Mouse (Mus musculus) monocyte, adult 2 months (primary cell): Measurements from ENCODE around the gene Hoxb1.

ENCODE experiments used
- DNase-seq, 2 experiments: peaks; one replicate each; pipeline ENCODE4 v3.0.0; 2022; ENCODE audit warnings: low spot score in 2 of 2, low read depth in 1 of 2

Gene Hoxb1

GRCm38 (mm10) chr11:96333241-96334001, 32.1 kb upstream of the Hoxb1 start:
- DNase-seq, result no peak

- DNase-seq, result no peak
Observed at GRCm38 (mm10) chr11:96334002-96334364, 31.6 kb upstream of the Hoxb1 start.

- DNase-seq, result no peak
Observed at GRCm38 (mm10) chr11:96334998-96335397, 30.6 kb upstream of the Hoxb1 start.

GRCm38 (mm10) chr11:96336597-96336996, 29.0 kb upstream of the Hoxb1 start:
- no peak for DNase-seq

GRCm38 (mm10) chr11:96337026-96337425, 28.5 kb upstream of the Hoxb1 start:
- no peak for DNase-seq

- DNase-seq, result no peak
Observed at GRCm38 (mm10) chr11:96338957-96339855, 26.3 kb upstream of the Hoxb1 start.

- DNase-seq, result no peak
Observed at GRCm38 (mm10) chr11:96340698-96341365, 24.7 kb upstream of the Hoxb1 start.

GRCm38 (mm10) chr11:96341701-96342575, 23.6 kb upstream of the Hoxb1 start:
- no peak for DNase-seq

GRCm38 (mm10) chr11:96342576-96342930, 23.0 kb upstream of the Hoxb1 start:
- no peak for DNase-seq

GRCm38 (mm10) chr11:96343206-96343745, 22.3 kb upstream of the Hoxb1 start:
- no peak for DNase-seq

- DNase-seq, result no peak
Observed at GRCm38 (mm10) chr11:96344061-96344877, 21.3 kb upstream of the Hoxb1 start.

GRCm38 (mm10) chr11:96344878-96345159, 20.7 kb upstream of the Hoxb1 start:
- DNase-seq, result no peak

GRCm38 (mm10) chr11:96345220-96345892, 20.2 kb upstream of the Hoxb1 start:
- DNase-seq, result no peak

GRCm38 (mm10) chr11:96345893-96346806, 19.4 kb upstream of the Hoxb1 start:
- no peak for DNase-seq

GRCm38 (mm10) chr11:96346916-96347520, 18.5 kb upstream of the Hoxb1 start:
- no peak for DNase-seq

GRCm38 (mm10) chr11:96347717-96348116, 17.8 kb upstream of the Hoxb1 start:
- no peak for DNase-seq

GRCm38 (mm10) chr11:96348141-96348928, 17.2 kb upstream of the Hoxb1 start:
- no peak for DNase-seq
